Mouse (Mus musculus) urinary bladder, postnatal 25 days (tissue): ENCODE measurements around the gene Ovol3.
"Not testable (repeated sequence)": the region's sequence is repeated elsewhere in the genome, so short reads cannot be mapped to it uniquely, and the experiment has no call there.

ENCODE experiments used
- DNase-seq: peaks from one replicate; pipeline ENCODE4 v3.0.0; 2022; ENCODE audit warnings: low spot score

Ovol3 gene

DNA sequence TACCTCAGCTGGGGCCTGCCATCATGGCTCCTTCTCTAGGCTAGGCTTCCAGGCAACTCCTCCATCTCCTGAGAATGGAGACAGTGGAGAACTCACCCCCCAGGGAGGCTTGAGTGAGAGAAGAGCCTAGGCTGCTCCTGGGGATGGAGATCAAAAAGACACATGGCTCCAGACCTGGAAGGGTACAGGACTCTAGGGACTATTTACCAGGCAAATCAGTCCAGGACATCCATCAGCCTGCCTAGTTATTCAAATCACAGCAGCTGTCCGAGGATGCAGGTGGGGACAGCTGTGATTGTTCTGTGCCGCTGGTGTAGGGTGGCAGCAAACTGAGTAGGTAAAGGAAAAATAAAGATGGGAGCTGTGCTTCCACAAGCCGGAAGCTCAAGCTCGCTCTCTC is at the start of gene Ovol3:
TSS of gene Ovol3 (minus strand) at position 101 of the 400 bp plus-strand sequence.
- no peak for DNase-seq

GRCm38 (mm10) chr7:30282740-30283139 is 47.2 kb upstream of the Ovol3 start:
- DNase-seq: no peak

DNA sequence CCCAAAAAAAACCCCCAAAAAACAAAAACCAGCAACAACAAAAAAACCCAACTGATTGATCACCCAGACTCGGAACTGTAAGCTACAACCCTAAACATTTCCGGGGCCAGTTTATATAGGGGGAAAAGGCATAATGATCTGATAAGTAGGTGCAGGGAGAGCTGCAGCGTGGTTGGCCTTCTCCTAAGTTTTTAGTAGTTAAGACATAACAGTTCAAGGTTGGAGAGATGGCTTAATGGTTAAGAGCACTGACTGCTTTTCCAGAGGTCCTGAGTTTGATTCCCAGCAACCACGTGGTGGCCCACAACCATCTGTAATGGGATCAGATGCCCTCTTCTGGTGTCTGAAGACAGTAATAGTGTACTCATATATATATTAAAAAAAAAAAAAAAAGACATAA is 46.0 kb upstream of the Ovol3 start:
- no peak for DNase-seq

GRCm38 (mm10) chr7:30280670-30281138 is 45.2 kb upstream of the Ovol3 start:
- peak; percentile 72 for DNase-seq

DNA sequence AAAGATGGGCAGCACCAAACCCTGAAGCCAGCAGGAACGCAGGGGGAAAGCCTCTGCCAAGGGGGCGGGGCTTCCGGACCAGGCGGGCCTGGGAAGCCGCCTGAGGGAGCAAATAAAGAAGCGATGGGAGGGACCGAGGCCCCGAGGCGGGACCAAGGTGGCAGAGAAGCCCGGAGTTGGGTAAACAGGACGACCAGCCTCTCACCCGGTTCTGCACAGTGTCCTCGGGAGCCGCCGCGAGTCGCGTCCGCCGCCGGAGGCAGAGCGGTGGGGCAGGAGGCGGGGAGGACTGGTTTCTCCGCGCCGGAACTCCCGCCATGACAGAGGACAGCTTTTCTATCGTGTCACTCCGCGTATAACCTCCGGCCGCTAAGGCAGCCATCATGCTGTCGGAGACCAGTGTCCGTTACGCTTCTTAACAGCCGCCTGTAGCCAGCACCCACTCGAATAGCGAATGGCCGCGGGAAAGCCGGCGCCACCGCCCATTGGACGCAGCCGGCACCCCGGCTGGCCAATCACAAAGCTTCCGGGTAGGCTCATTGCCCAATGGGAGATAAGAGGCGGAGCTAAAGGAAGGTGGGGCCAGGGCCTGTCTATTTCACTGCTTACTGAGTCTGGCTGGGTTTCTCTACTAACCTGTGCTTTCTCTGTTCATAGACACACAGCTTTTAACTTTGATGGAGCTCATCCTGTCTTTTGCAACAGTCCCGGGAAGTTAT is 44.6 kb upstream of the Ovol3 start, which contains the start of the genes Thap8 and Wdr62:
TSS of gene Thap8 (plus strand) at position 144 of the 719 bp plus-strand sequence.
TSS of gene Wdr62 (minus strand) at position 469 of the 719 bp plus-strand sequence.
- DNase-seq: peak; percentile 83

GRCm38 (mm10) chr7:30279536-30279935 is 44.0 kb upstream of the Ovol3 start:
- no peak for DNase-seq

DNA sequence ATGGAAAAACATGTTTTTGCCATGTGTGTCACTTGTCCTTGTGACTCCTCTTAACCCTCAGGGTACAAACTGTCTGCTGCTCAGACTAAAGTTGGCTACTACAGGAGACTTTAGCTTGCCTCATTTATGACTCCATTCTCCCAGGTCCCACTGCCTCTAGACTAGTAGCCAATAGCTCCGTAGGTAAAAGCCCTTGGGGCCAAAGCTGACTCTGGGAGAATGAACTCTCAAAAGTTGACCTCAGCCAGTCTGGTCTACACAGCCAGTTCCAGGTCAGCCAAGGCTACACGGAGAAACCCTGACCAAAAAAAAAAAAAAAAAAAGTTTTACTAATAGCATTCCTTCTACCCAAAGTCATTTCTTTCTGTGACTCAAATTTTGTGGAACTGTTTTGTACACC is 43.4 kb upstream of the Ovol3 start:
- DNase-seq: no peak

DNA sequence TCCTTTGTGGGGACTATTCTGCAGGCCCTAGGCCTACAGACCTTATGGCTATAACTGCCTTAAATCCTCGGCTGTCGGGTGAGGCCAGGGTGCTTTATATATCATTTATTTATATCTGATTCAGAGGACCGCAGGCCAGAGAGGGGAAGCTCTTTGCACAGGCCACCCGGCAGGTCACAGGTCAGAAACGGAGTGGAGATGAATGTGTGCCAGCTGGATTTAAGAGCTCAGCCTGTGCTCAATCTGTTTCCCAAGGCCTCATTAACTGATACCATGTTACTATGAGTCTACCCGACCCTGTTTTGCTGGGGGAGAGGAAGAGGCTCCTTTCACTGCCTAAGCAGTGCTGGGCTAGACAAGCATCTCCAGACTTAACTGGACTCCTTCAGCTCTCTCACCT is 38.9 kb upstream of the Ovol3 start:
- DNase-seq: no peak

DNA sequence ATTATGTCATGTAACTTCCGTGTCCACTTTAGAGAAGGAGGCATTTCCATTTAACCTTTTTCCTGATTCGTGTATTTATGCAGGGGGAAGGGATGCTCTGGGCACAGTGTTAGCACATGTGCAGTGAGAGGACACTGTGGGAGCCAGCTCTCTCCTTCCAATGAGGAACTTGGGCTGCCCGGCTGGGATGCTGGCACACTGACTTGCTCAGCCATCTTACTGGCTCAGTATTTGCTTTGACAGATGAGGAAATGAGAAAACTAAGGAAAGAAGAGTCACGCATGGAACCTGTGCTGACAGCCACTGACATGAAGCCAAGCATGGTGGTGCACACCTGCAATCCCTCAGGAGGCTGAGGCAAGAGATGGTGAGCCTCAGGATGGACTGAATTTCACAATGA is 34.1 kb upstream of the Ovol3 start:
- no peak for DNase-seq

DNA sequence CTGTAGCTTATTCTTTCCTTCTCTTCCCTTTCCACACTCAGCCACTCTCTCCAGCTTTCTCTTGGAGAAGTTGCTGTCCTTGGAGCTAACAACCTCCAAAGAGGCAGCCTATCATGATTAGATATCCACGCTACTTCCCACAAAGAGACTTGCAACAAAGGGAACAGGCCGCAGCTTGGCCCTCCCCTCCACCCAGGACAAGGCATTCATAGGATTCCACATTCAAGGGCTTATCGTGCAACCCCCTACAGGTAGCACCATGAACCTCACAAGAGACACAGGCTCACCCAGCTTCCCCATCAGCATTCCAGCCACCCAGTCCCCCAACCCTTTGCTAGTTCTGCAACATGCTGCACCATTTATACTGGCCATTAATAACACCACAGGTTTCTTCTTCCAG is 31.3 kb upstream of the Ovol3 start:
- no peak for DNase-seq

DNA sequence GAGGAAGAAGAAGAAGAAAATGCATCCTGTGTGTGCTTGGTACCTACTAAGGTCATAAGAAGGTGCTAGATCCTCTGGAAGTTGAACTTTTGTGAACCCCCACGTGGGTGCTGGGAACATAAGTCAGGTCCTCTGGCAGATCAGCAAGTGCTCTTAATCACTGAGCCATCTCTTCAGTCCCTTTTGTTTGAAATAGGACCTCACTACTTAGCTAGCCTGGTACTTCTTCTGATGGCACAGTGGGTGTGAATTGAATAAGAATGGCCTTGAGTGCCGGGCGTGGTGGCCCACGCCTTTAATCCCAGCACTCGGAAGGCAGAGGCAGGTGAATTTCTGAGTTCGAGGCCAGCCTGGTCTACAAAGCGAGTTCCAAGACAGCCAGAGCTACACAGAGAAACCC is 30.4 kb upstream of the Ovol3 start:
- no peak for DNase-seq

DNA sequence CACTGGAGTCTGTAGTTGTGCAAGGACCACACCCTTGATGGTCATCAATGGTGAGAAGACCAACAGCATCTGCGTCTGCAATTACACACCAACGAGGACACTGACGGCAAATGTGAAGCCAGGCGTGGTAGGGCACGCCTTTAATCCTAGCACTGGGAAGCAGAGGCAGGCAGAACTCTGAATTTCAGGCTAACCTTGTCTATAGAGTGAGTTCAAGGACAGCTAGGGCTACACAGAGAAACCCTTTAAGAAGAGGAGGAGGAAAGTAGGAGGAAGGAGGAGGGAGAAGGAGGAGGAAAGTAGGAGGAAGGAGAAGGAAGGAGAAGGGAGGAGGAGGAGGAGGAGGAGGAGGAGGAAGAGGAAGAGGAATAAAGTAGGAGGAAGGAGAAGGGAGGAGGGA is 30.0 kb upstream of the Ovol3 start:
- no peak for DNase-seq

DNA sequence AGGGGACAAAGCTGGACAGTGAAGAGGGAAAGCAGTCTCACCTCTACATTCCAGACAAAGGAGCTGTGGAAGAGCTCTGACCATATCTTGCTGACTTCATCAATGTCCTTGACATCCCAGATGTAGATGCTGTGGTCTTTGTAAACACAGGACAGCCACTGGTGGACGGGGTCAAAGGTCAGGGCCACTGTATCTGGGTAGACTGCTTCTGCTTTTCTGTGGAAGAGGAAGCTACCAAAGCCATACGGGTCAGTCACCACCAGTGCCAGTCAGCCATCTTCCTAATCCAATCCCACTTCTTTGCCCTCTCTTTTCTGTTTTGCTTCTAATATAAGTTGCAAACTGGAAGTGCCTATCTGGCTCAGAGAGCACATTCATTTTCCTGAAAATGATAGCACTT is 29.5 kb upstream of the Ovol3 start:
- DNase-seq: no peak

DNA sequence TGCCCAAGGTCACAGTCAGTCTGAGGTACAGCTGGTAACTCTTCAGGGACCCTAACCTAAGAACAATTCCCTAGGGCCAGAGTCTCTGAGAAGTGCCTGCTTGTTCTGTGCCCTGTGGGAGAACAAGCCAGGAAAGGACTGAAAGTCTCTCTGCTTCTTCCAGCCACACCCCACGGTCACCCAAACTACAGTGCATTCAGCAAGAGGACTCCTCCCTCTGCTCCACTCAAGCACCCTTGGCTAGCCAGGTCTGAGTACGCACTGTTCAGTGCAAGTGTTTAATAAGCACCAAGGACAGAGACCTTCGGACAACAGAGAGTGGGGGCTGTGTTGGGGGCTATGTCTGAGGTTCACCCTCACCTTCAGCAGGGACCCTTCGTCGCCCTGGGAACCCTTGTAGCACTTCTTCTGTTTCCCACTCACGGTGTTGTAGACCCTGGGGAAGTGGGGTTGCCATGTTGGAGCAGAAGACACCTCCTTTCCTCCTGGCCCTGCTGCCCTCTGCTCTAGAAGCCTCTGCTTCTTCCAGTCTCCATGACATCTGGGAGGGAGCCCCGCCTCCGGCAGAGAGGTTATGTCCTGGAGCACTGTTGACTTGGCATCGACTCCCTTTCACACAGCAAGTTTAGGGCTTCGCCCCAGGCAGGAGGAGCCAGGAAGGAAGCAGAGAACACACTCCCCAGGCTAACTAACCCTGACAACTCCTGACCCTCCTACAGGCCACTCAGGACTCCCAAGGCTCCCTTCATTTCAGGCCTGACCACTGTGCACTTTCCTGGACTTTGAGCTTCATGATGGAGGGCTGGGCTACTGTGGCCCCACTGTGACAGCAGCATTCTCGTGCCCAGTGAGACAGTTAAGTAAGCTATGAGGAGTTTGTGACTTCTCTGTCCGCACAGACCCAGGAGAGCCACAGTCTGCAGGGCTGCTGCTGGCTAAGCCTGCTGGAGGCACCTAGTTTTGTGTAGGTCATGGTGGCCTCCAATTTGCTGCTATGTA is 16.7 kb upstream of the Ovol3 start:
- DNase-seq: no peak

DNA sequence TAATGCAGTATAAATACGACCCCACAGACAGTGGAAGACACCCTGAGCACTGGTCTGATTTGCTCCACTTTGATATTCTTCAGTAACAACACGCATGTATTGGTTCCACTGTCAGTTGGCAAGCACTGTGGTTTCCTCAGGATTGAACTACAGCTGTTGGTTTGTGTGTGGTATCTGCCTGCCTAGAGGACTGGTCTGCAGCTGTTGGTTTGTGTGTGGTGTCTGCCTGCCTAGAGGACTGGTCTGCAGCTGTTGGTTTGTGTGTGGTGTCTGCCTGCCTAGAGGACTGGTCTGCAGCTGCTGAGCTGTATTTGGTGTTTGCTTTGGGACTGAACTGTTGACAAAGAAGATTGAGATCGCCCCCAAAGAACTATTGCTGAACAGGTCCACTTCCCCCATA is 1.8 kb upstream of the Ovol3 start:
- DNase-seq: not testable (repeated sequence)

DNA sequence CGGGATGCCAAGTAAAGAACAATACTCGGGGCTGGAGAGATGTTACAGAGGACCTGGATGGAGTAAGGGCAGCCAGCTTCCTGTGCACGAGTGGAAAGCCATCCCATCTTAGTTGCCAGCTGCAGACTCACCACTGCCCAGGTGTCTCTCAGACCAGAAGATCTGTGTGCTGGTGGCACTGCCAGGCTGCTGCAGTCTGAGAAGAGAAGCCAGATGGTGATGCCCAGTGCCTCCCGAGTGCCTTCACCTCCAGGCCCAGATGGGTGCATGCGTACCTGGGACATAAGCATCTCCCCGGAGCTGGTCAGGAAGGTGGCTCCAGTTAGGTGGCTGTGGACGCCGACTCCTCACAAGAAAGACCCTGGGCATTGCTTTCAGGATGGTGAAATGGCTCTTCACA is 434 bp downstream of the Ovol3 start:
- no peak for DNase-seq

GRCm38 (mm10) chr7:30234276-30234858 is 1.2 kb downstream of the Ovol3 start:
- no peak for DNase-seq

- DNase-seq: no peak
Measured at GRCm38 (mm10) chr7:30233387-30233786, 2.1 kb downstream of the Ovol3 start.

- DNase-seq: peak; percentile 51
Measured at GRCm38 (mm10) chr7:30232631-30233148, 2.8 kb downstream of the Ovol3 start.

DNA sequence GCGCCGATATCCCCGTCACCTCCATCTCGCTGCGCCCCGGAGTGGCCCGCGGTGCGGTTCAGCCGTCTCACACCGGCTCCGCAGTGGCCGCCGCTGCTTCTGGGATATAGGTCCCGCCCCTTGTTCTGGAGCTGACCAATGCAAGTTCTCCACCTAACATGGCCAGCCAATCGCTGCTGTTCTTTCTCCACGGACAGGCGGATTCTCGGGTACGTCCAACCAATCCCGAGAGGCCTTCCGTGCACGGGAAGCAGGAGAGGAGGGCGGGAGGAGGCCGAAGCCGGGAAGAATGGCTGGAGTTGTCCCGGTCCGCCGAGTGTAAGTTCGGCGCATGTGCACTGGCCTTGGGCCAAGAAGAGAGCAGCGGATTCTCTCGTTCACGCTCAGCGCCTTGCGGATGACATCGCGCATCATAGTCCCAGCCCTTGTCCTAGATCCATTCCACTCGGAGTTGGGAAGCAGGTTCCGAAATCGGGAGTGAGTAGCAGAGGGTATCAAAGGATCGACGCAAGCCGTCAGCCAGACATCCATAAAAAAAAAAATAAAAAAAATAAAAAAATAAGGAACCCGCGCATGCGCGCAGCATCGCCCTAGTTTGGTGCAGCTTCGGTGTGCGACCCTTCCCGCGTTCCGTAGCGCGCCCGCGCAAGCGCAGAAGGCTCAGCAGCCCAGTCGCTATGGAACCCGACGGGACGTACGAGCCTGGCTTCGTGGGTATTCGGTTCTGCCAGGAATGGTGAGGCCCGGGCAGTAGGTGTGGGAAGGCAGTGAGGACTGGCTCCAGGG is 3.7 kb downstream of the Ovol3 start, which contains the start of the genes Polr2i and Tbcb:
TSS of gene Polr2i (plus strand) at position 280 of the 786 bp plus-strand sequence.
TSS of gene Tbcb (minus strand) at position 604 of the 786 bp plus-strand sequence.
- peak; percentile 96 for DNase-seq

GRCm38 (mm10) chr7:30231328-30231668 is 4.2 kb downstream of the Ovol3 start:
- DNase-seq: no peak
